Mouse (Mus musculus) midbrain, embryonic 12.5 days (tissue): ENCODE data around the gene Ghitm. TPM values are rescaled to one million over a fixed set of nuclear protein-coding genes. Genes with fewer than 3 reads are reported as not detected.

Experiments used
- ATAC-seq: fragments of 200-750 bp; cut with Nextera tagmentation; 2 replicates; pipeline ENCODE4 v1.8.0; 2017; ENCODE audit warnings: low read depth, moderate TSS enrichment, moderate library complexity; ENCODE audit not compliant: low FRiP score
- H3K27ac ChIP-seq: fragments of 300-500 bp; sonication (generic); replicated peaks from 2 replicates; pipeline ENCODE4 v1.5.1; 2016; ENCODE audit warnings: mild to moderate bottlenecking
- H3K27me3 ChIP-seq: fragments of 300-500 bp; sonication (generic); 2 replicates; pipeline ENCODE4 v1.6.1; 2016; ENCODE audit warnings: mild to moderate bottlenecking
- H3K36me3 ChIP-seq: fragments of 300-500 bp; sonication (generic); 2 replicates; pipeline ENCODE4 v1.6.1; 2016
- H3K4me1 ChIP-seq: fragments of 300-500 bp; sonication (generic); 2 replicates; pipeline ENCODE4 v1.6.1; 2016
- H3K4me2 ChIP-seq: fragments of 300-500 bp; sonication (generic); replicated peaks from 2 replicates; pipeline ENCODE4 v1.6.1; 2016; ENCODE audit warnings: mild to moderate bottlenecking, moderate library complexity
- H3K4me3 ChIP-seq: fragments of 300-500 bp; sonication (generic); 2 replicates; pipeline ENCODE4 v1.5.1; 2016; ENCODE audit warnings: mild to moderate bottlenecking
- H3K9ac ChIP-seq: fragments of 300-500 bp; sonication (generic); replicated peaks from 2 replicates; pipeline ENCODE4 v1.6.1; 2016; ENCODE audit warnings: mild to moderate bottlenecking, moderate library complexity
- H3K9me3 ChIP-seq: fragments of 300-500 bp; sonication (generic); 2 replicates; pipeline ENCODE4 v1.6.1; 2016; ENCODE audit warnings: mild to moderate bottlenecking
- WGBS: fragments of 180-500 bp; shearing (Covaris S2); methylation state at CpG from one replicate; pipeline ENCODE4 v1.1.7; 2016; 5-methylcytosine and 5-hydroxymethylcytosine counted together
- polyA plus RNA-seq: library from polyadenylated mRNA; unstranded; fragments of >200 nt; fragmentation: Nextera tagmentation; extraction: Ambion mirVana; gene quantifications from 2 replicates; pipeline ENCODE4 v1.2.1, GENCODE M21; 2016

Gene Ghitm
- polyA plus RNA-seq, 1 experiment from 2014 or later, result 196 TPM

- peak overlapping the region; percentile 84 for H3K9ac ChIP-seq
- no peak for ATAC-seq
- H3K36me3 ChIP-seq, result peaks cover 28% of the 10 kb centered on the region
- no peaks in the 10 kb centered on the region for H3K27me3 ChIP-seq
- WGBS, result 2% methylated on average over 40 of the region's 40 CpGs
- H3K4me2 ChIP-seq, result peak overlapping the region; percentile 73
- H3K4me1 ChIP-seq, result peaks cover 7% of the 10 kb centered on the region
- H3K4me3 ChIP-seq, result peak overlapping the region; percentile 79
- peak overlapping the region; percentile 63 for H3K27ac ChIP-seq
- H3K9me3 ChIP-seq, result no peaks in the 10 kb centered on the region
These were observed 557 bp downstream of the Ghitm start for GRCm38 (mm10) chr14:37134304-37135126.

- Histone ChIP-seq H3K4me3 (no peak overlapping the region), H3K9ac (no peak overlapping the region), H3K27me3 (no peaks in the 10 kb centered on the region), H3K4me1 (no peaks in the 10 kb centered on the region), H3K4me2 (no peak overlapping the region), H3K36me3 (peaks cover 83% of the 10 kb centered on the region), H3K9me3 (no peaks in the 10 kb centered on the region), H3K27ac (no peak overlapping the region)
- WGBS, result 52% methylated on average over 4 of the region's 4 CpGs
- ATAC-seq, result no peak
These were observed 7.4 kb downstream of the Ghitm start for GRCm38 (mm10) chr14:37127652-37128051.

- Histone ChIP-seq H3K4me3 (no peak overlapping the region), H3K4me1 (no peaks in the 10 kb centered on the region), H3K9me3 (no peaks in the 10 kb centered on the region), H3K4me2 (no peak overlapping the region), H3K27me3 (no peaks in the 10 kb centered on the region), H3K36me3 (peaks cover 27% of the 10 kb centered on the region), H3K27ac (no peak overlapping the region), H3K9ac (no peak overlapping the region)
- no peak for ATAC-seq
- 96% methylated on average over 4 of the region's 4 CpGs for WGBS
These were observed 15.8 kb downstream of the Ghitm start for GRCm38 (mm10) chr14:37119233-37119632.

- H3K9me3 ChIP-seq, result no peaks in the 10 kb centered on the region
- H3K4me1 ChIP-seq, result no peaks in the 10 kb centered on the region
- no peaks in the 10 kb centered on the region for H3K27me3 ChIP-seq
- ATAC-seq, result no peak
- no peaks in the 10 kb centered on the region for H3K36me3 ChIP-seq
- no peak within 1 kb of the TSS for H3K9ac ChIP-seq
- H3K4me2 ChIP-seq, result no peak within 1 kb of the TSS
- 72% methylated on average over 3 of the region's 3 CpGs for WGBS
- H3K4me3 ChIP-seq, result no peak within 1 kb of the TSS
- H3K27ac ChIP-seq, result no peak within 1 kb of the TSS
These were observed 21.1 kb downstream of the Ghitm start, which contains the start of gene 2610528A11Rik for GRCm38 (mm10) chr14:37113922-37114321. TSS of gene 2610528A11Rik (minus strand) at chr14:37114022.

- Histone ChIP-seq H3K4me2 (no peak overlapping the region), H3K9me3 (no peaks in the 10 kb centered on the region), H3K4me1 (no peaks in the 10 kb centered on the region), H3K4me3 (no peak overlapping the region), H3K27ac (no peak overlapping the region), H3K9ac (no peak overlapping the region), H3K36me3 (no peaks in the 10 kb centered on the region), H3K27me3 (no peaks in the 10 kb centered on the region)
- ATAC-seq, result no peak
- WGBS, result 93% methylated on average over 7 of the region's 7 CpGs
These were observed 22.1 kb downstream of the Ghitm start for GRCm38 (mm10) chr14:37112931-37113330.

GRCm38 (mm10) chr14:37111371-37111770 lies 23.7 kb downstream of the Ghitm start:
- Histone ChIP-seq H3K9ac (no peak overlapping the region), H3K27ac (no peak overlapping the region), H3K4me1 (no peaks in the 10 kb centered on the region), H3K4me3 (no peak overlapping the region), H3K27me3 (no peaks in the 10 kb centered on the region), H3K36me3 (no peaks in the 10 kb centered on the region), H3K9me3 (no peaks in the 10 kb centered on the region), H3K4me2 (no peak overlapping the region)
- no peak for ATAC-seq

GRCm38 (mm10) chr14:37110456-37110855 lies 24.6 kb downstream of the Ghitm start:
- 95% methylated on average over 2 of the region's 2 CpGs for WGBS
- Histone ChIP-seq H3K4me3 (no peak overlapping the region), H3K27me3 (no peaks in the 10 kb centered on the region), H3K27ac (no peak overlapping the region), H3K4me1 (no peaks in the 10 kb centered on the region), H3K9ac (no peak overlapping the region), H3K9me3 (no peaks in the 10 kb centered on the region), H3K36me3 (no peaks in the 10 kb centered on the region), H3K4me2 (no peak overlapping the region)
- ATAC-seq, result no peak

GRCm38 (mm10) chr14:37109975-37110374 lies 25.1 kb downstream of the Ghitm start:
- Histone ChIP-seq H3K27me3 (no peaks in the 10 kb centered on the region), H3K36me3 (no peaks in the 10 kb centered on the region), H3K27ac (no peak overlapping the region), H3K4me3 (no peak overlapping the region), H3K9me3 (no peaks in the 10 kb centered on the region), H3K4me1 (no peaks in the 10 kb centered on the region), H3K9ac (no peak overlapping the region), H3K4me2 (no peak overlapping the region)
- WGBS, result 79% methylated on average over 9 of the region's 9 CpGs
- no peak for ATAC-seq

- no peak overlapping the region for H3K4me2 ChIP-seq
- no peaks in the 10 kb centered on the region for H3K27me3 ChIP-seq
- no peaks in the 10 kb centered on the region for H3K4me1 ChIP-seq
- no peak overlapping the region for H3K9ac ChIP-seq
- H3K4me3 ChIP-seq, result no peak overlapping the region
- WGBS, result 91% methylated on average over 8 of the region's 8 CpGs
- H3K36me3 ChIP-seq, result no peaks in the 10 kb centered on the region
- no peak for ATAC-seq
- no peaks in the 10 kb centered on the region for H3K9me3 ChIP-seq
- no peak overlapping the region for H3K27ac ChIP-seq
These were observed 25.6 kb downstream of the Ghitm start for GRCm38 (mm10) chr14:37109460-37109859.

- 47% methylated on average over 7 of the region's 7 CpGs for WGBS
- H3K9ac ChIP-seq, result no peak overlapping the region
- H3K4me3 ChIP-seq, result no peak overlapping the region
- H3K27ac ChIP-seq, result no peak overlapping the region
- no peaks in the 10 kb centered on the region for H3K9me3 ChIP-seq
- no peaks in the 10 kb centered on the region for H3K36me3 ChIP-seq
- no peak for ATAC-seq
- no peaks in the 10 kb centered on the region for H3K27me3 ChIP-seq
- no peak overlapping the region for H3K4me2 ChIP-seq
- H3K4me1 ChIP-seq, result no peaks in the 10 kb centered on the region
These were observed 29.2 kb downstream of the Ghitm start for GRCm38 (mm10) chr14:37105846-37106245.

GRCm38 (mm10) chr14:37104747-37105146 lies 30.3 kb downstream of the Ghitm start:
- Histone ChIP-seq H3K4me3 (no peak overlapping the region), H3K4me1 (no peaks in the 10 kb centered on the region), H3K27ac (no peak overlapping the region), H3K36me3 (no peaks in the 10 kb centered on the region), H3K9me3 (no peaks in the 10 kb centered on the region), H3K9ac (no peak overlapping the region), H3K27me3 (no peaks in the 10 kb centered on the region), H3K4me2 (no peak overlapping the region)
- 71% methylated on average over 5 of the region's 5 CpGs for WGBS
- no peak for ATAC-seq

GRCm38 (mm10) chr14:37102484-37102883 lies 32.6 kb downstream of the Ghitm start:
- Histone ChIP-seq H3K27me3 (peaks cover 21% of the 10 kb centered on the region), H3K27ac (no peak overlapping the region), H3K4me1 (peaks cover 8% of the 10 kb centered on the region), H3K36me3 (no peaks in the 10 kb centered on the region), H3K4me3 (no peak overlapping the region), H3K9ac (no peak overlapping the region), H3K4me2 (no peak overlapping the region), H3K9me3 (no peaks in the 10 kb centered on the region)
- 85% methylated on average over 3 of the region's 3 CpGs for WGBS
- ATAC-seq, result no peak

GRCm38 (mm10) chr14:37101531-37101930 lies 33.5 kb downstream of the Ghitm start:
- H3K36me3 ChIP-seq, result no peaks in the 10 kb centered on the region
- peaks cover 29% of the 10 kb centered on the region for H3K27me3 ChIP-seq
- H3K4me3 ChIP-seq, result no peak overlapping the region
- no peak overlapping the region for H3K4me2 ChIP-seq
- peaks cover 8% of the 10 kb centered on the region for H3K4me1 ChIP-seq
- no peak overlapping the region for H3K9ac ChIP-seq
- no peaks in the 10 kb centered on the region for H3K9me3 ChIP-seq
- no peak for ATAC-seq
- 76% methylated on average over 5 of the region's 5 CpGs for WGBS
- H3K27ac ChIP-seq, result no peak overlapping the region
